Mouse (Mus musculus): ENCODE data around the gene Mark4.

GRCm38 (mm10) chr7:19461488-19461887, 2.9 kb upstream of the Mark4 start:
- no peak for TF ChIP-seq POLR2A (IDR thresholded peaks at IDR 0.05; ENCODE audit: control insufficient read depth, low read depth, low read length)
- TF ChIP-seq CTCF (IDR thresholded peaks at IDR 0.05; ENCODE audit: control insufficient read depth, insufficient read depth, insufficient replicate concordance, low read depth, low read length), result peak; percentile 75; the same call in 1 of the 2 replicates
